Mouse (Mus musculus): ENCODE results near the gene C1qtnf7.

C1qtnf7 gene

DNA sequence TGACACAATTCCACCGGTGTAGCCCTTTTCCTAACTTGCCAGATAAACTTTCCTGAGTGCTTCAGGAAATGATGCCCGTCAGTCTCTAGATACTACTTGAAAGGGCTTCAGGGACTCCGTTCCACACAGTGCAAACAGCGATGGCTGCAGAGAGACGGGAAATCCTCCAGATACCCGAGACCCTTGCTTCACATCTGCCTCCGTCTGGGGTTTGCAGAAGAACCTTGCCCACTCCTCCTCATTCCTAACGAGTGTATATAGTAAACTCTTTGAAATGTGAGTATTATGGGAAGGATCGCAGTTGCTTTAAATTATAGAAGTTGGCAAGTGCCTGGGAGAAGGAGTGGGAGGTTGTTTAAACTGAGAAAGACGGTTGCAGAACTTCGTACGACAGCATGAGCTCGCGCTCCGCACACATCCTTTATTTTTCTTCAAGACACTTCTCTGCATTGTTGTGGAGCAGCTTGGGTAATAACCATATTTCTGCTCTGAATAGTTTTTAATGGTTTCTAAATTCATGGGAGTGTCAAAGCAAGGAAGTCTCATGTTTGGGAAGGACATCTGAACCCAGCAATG, at the start of gene C1qtnf7:
Gene C1qtnf7, plus strand, starts transcription at position 138 of the 576 bp plus-strand sequence.
- DNase-seq = no peak

- no peak for DNase-seq
Observed at GRCm38 (mm10) chr5:43466762-43467161, 48.6 kb upstream of the C1qtnf7 start.

- DNase-seq = no peak
Observed at GRCm38 (mm10) chr5:43467214-43467613, 48.1 kb upstream of the C1qtnf7 start.

GRCm38 (mm10) chr5:43468937-43469336, 46.4 kb upstream of the C1qtnf7 start:
- no peak for DNase-seq

DNA sequence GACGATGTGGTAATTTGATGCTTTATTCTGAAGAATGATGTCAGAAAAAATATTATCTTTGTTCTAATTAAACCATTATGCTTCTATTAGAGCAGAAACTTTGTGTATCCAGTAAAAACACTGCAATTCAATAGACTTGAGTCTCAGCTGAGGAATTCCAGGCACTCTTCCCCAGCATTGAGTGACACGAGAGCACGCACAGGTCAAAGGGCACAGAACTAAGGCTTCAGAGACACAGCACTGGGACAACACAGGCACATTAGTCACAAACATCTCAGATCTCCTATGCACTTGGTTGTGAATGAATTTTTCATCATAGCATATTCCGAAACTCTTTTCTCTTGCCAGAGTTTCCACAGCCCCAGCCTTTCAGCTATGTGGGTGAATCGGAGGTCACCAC, 37.4 kb upstream of the C1qtnf7 start:
- no peak for DNase-seq

GRCm38 (mm10) chr5:43480046-43480445, 35.3 kb upstream of the C1qtnf7 start:
- no peak for DNase-seq

- no peak for DNase-seq
Observed at GRCm38 (mm10) chr5:43480786-43481185, 34.6 kb upstream of the C1qtnf7 start.

DNA sequence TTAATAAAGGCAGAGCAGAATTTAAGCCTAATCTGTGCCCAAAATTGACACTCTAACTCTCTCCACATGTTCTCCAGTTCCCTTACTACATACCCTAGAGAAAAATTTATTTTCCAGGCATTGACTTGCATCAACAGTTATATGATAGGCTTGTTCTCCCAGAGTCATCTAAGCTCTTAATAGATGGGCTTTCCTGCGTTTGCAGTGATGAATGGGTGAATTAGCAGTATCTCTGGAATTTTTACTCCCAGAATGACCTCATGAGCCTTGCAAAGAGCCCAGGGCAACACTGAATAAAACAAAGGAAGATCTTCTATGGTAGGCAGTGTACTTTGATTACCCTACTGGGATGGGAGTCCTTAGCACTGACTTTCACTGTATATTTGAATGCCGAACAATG, 33.5 kb upstream of the C1qtnf7 start:
- DNase-seq = no peak

GRCm38 (mm10) chr5:43501887-43502286, 13.5 kb upstream of the C1qtnf7 start:
- DNase-seq = no peak

GRCm38 (mm10) chr5:43504243-43504786, 11.0 kb upstream of the C1qtnf7 start:
- DNase-seq = no peak

DNA sequence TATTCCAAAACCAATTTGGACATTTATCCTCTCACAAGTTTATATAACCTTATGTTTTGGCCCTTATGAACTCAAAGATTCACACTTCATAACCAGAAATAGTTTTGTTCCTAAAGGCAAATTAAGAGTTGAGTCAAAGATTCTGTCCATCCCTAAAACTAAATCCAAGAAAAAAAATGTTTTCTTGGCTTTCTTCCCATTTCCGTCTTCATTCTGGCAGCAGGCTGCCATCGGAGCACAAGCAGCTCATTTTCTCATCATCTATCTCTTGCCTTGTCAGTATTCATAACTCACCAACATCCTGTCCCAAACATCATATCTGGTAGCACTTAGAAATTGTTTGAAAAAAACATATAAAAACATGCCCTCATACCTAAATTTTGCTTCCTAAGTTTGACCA, 6.9 kb upstream of the C1qtnf7 start:
- no peak for DNase-seq

DNA sequence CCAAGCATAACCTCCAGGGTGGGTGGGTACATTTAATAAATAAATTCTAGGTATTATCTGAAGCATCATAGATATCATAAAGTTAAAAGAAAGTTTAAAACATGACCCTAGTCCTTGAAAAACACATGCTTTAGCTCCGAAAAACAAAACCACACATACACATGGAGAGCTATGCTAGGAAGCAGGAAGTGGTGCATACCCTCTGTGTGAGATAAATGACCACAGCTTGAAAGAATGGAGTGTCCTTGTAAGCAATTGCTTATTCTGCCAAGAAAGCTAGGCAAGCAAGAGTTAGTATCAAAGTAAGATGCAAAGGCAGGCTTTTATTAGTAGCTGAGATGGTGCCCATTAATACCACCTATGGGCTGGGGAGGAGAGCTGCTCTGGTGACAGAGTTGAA, 6.4 kb upstream of the C1qtnf7 start:
- no peak for DNase-seq

GRCm38 (mm10) chr5:43511126-43511525, 4.2 kb upstream of the C1qtnf7 start:
- DNase-seq = no peak

- no peak for DNase-seq
Observed at GRCm38 (mm10) chr5:43516491-43516890, 1.2 kb downstream of the C1qtnf7 start.

- DNase-seq = no peak
Observed at GRCm38 (mm10) chr5:43517313-43517712, 2.0 kb downstream of the C1qtnf7 start.

DNA sequence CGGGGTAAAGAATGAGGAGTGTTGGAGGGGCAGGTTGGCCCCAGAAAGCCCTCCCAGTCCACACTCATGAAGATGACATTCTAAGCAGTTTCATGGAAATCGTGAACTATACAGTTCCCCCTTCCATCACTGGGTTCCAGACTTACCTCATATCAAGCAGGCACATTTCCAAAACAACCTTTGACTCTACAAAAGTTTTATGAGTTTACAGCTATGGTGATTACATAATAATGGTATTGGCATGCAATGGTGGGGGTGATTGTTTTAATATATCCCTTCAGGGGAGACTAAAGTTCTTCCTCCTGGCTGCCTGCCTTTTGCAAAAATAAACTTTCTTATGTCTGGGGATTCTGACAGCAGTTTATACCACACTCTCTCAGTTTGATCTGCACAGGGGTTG, 4.6 kb downstream of the C1qtnf7 start:
- DNase-seq = no peak

- no peak for DNase-seq
Observed at GRCm38 (mm10) chr5:43521369-43521768, 6.0 kb downstream of the C1qtnf7 start.

DNA sequence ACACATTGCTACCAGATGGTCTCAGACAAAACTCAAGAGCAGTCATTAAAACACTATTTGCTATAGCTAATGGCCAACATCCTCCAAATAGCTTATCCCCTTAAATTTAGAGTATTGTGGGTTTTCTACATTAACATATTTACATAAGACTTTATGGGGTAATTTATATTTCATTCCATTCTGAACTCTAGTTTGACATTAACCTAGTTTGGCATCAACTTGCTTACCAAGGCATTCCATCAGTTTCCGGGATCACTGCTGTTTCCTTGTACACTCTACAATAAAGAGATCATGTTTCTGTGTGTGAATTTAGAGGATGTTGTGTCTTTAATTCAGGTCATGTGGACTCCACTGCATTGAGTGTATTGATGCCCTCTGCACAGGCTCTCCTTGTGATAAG, 7.5 kb downstream of the C1qtnf7 start:
- DNase-seq = no peak

DNA sequence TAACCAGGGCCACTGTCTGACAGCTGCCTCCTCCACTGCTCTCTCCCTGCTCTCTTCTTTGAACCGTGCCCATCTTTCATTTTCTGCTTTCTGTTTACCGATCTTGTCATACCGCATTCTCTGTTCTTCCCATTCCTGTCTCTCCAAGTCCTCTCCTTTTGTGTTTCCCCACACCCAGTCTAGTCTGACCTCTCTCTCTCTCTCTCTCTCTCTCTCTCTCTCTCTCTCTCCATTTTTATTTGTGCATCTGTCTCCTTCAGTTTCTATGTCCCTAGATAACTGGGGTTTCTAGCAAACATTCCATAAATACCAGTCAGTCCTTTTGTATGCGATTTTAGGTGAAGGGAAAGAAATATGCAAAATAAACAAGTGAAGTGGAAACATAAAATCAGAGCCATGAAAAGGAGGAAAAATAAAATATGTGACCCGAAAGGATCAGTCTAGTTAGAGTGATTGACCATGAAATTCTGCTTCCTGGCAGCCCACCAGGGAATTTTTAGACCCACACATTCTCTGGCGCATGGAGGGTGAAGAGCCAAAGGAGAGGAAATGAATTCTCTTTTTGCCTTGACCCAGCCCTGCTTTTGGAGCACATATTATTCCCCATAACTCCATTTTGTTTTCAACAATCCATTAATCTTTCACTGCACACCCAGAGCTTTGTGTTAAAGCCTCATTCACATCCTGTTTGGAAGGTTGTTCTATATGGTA, 11.7 kb downstream of the C1qtnf7 start:
- DNase-seq = no peak

- DNase-seq = no peak
Observed at GRCm38 (mm10) chr5:43530186-43530585, 14.8 kb downstream of the C1qtnf7 start.

GRCm38 (mm10) chr5:43530886-43531285, 15.5 kb downstream of the C1qtnf7 start:
- no peak for DNase-seq

DNA sequence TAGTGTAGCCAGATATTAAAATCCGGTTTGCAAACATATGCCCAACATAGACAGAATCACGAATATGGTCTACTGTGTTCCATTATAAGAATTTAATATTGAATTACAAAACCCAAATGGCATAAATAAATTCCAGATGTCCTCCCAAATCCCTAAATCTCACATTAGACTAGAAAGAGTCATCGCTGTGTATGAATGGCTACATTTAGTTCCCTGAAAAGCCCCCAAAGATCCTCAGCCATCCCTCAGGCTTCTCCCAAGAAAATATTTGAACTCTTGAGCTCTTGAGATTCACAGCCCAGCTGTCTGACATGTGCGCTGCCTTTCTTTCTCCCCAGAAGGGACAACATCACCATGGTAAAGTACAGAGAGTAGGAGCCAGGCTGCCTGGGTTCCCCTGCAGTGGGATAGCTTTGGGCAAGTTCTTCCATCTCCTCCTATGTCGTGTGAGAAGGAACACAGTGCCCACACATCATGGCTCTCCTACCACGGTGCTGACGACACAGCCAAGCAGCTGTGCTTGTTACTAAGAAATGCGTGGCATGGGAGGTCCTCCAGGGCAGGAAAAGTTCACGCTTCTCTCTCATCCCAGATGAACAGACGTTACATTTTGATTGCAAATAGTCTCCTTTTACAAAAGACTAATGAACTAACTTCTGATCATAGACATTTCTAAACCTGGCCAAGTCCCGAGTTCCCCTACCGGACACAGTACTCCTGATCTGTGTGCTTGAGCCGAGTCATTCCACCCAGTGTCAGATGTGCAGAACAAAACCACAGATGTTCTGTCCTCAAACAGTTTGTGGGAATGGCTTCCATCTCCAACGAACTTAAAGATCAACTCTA, 23.2 kb downstream of the C1qtnf7 start:
- DNase-seq = no peak

DNA sequence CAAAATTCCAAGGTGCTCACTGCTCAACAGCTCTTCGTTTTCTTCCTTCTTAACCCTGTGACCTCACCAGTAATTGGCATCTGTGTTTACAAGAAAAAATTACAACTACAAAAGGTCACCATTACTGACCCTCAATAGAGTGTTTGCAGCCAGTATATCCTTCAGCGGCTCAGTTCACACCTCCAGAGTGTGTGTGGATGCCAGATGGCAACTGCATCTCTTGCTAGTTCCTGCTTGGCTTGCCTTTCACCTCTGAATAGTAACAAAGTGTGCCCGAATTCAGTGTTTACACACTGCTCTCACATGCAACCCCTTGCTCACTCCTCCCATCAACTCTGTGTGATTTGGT, 23.8 kb downstream of the C1qtnf7 start:
- DNase-seq = no peak

DNA sequence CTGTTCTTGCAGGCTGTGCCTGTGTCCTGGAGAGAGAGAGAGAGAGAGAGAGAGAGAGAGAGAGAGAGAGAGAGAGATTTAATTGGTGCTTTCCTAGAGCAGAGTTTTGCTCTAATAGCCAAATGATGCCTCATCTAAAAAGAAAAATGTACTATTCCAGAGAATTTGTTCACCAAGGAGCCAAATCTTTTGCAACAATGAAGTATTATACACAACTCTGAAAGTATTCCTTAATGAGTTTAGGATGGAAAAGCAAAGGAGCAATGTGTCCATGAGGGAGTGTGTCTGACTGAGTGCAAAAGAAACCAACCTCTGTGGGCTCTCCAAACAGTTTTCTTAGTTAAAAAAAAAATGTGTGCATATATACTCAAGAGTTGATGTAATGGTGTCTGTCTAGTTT, 24.5 kb downstream of the C1qtnf7 start:
- no peak for DNase-seq
